Mouse (Mus musculus) adipocyte (in vitro differentiated cells): Measurements from ENCODE around the gene Gm10945.

Experiments
- DNase-seq: peaks from one replicate; pipeline ENCODE4 v3.0.0-alpha.2; 2016; ENCODE audit warnings: low spot score

Gm10945 gene

GRCm38 (mm10) chr10:6761287-6761811, at the start of gene Gm10945:
Gene Gm10945, minus strand, starts transcription at chr10:6761761.
- DNase-seq, result no peak

- DNase-seq, result no peak
These were observed 28.7 kb upstream of the Gm10945 start for GRCm38 (mm10) chr10:6790226-6790625.

- DNase-seq, result no peak
These were observed 27.1 kb upstream of the Gm10945 start for GRCm38 (mm10) chr10:6788517-6789237.

- DNase-seq, result no peak
These were observed 3.4 kb downstream of the Gm10945 start, which contains the start of gene Oprm1 for GRCm38 (mm10) chr10:6758206-6758605. Gene Oprm1, plus strand, starts transcription at chr10:6758506.

DNA sequence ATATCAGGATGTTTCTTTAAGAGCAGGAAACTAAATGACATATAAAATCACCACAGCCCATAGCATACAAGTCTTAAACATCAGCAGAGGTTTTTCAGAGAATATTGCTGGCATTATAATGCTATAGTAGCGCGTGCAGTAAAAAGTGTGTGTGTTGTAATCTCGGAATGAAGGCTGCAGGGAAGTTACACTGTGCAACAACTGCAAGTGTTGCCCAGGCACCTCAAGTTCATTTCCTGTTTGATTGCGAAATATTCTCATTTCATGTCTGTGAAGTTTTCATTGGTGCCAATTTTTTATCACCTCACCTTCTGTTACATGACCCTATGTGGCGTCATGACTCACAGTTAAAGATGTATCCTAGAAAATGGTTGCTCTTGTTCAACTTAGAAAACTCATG, 8.2 kb downstream of the Gm10945 start:
- DNase-seq, result no peak

DNA sequence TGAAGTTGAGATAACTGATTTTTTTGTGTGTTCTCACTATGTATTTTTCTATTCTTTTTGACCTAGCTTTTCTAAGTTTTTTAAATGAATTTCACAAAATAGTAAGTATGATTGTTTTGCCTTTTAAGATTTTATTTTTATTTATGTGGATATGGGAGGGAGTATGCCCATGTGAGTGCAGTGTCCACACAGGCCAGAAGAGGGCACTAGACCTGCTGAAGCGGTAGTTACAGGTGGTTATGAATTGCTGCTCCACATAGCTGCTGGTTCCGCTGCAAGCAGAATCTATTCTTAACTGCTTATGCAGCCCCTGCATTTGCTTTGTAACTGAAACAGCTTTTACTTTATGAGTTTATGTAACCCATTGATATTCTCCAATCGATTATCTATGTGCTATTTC, 33.1 kb downstream of the Gm10945 start:
- DNase-seq, result no peak

DNA sequence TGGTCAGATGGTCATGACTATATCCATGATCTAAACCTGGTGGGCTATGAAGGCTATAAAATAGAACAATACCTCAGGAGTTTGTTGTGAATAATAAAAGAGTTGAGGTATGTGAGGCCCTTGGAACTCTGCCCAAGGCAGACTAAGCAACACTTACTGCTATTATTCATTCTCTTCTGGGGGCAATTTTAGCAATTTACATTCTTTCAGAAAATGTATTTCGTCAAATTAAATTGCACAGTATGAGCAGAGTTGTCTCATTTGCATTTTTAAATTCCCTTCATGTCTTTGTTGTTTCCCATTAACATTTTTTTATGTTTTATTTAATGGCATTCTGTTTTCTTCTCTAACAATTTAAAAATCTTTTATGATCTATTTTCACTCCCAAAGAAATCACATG, 37.8 kb downstream of the Gm10945 start:
- DNase-seq, result no peak

DNA sequence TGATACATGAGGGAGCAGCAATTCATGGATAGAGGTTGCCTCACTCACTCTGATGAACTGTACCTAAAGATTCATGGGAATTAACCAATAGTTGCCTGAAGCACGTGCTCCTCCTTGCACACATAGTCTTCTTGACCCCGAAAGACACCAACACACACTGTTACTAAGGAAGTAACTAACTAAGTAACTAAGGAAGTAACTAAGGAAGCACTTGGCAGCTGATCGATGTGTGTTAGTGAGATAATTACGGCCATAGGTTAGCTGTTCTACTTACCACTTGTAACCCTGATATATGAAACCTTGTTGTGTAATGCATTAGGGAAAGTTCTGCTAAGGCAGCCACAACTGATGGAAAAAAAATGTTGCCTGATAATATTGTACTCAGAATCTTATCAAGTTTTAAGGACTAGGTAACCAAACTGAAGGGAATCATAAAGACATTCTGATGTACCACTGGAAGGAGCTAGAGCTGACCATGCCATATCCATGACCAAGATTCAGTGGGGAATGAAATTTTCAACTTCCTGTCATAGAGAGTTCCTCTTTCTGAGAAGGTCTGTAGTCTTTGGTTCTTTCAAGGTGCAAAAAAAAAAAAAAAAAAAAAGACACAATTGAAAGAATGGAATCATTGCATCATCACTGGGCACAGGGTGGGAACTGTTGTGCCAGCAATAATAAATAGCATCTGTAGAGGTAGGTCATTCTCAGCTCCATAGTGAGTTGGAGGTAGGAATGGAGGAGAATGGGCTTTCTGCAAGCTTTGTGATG, 44.2 kb downstream of the Gm10945 start:
- no peak for DNase-seq

DNA sequence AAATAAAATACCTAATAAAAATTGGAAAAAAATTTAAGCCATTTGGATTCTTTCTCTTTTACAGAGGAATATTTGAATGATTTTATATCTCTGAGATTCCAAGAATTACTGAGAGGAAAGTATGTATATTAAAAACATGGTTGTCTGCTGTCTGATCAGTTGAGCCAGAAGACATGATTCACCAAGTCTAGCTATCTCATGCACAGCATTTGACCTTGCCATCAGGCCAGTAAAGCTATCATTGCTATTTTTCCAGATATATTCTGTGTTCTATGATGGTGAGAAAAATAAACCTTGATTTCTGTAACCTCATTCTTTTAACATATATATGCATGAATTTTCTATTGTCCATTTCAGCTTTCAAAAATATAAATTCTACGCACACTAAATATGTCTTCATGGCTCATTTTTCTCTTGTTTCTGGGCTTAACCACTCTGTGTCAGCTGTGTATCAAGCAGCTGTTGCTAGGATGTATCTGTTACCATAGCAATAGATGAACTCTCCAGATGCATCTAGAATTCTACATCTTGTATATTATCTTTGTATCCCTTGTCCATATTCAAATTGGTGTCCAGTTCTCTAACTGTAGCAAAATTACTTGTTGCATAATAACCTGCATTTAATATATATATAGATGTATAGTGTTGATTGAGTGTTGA, 56.2 kb downstream of the Gm10945 start:
- no peak for DNase-seq

DNA sequence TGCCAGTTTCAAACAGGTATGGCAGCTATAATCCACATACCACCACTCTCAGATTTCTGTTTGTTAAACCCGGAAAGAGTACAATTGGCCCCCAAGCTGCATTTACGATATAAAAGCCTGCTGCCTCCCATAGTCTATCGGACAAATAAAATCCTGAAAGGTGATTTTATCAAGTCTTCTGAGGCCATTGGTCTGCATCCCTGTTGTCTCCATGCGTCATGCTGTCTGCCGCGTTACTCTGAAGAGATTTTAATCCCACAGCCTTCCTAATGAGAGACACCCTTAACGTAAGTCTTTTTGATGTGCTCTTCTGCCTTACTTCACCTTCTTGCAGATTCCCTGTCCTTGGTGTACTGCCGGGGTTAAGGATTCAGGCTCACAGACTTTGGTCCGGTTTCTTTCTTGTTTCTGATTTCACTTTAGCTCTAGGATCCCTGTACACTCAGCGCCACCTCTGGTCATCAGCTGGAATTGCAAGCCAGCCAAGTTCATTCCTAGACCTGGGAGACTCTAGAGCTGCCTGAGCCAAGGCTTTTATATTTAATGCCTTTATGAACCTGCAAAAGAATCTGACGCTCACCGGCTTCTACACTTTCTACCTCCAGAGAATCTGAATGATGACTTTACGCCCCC, 67.2 kb downstream of the Gm10945 start:
- no peak for DNase-seq
